Mouse (Mus musculus): ENCODE measurements around the gene Gm49405. TPM values are rescaled to one million over a fixed set of nuclear protein-coding genes. Genes with fewer than 3 reads are reported as not detected.
A peak's percentile ranks its signal among the peaks of the same experiment; 100 is the strongest.

Gm49405 gene
- total and polyA plus RNA-seq, 2 experiments from 2014 or later, result 2.6 to 7.8 TPM

GRCm38 (mm10) chr19:4011086-4011485 is 10.7 kb downstream of the Gm49405 start:
- no peak for DNase-seq
- Histone ChIP-seq H3K36me3 (ENCODE audit: insufficient read depth) (peaks cover 34% of the 10 kb centered on the region), H3K4me1 (ENCODE audit: insufficient read depth) (peaks cover 6% of the 10 kb centered on the region), H3K9ac (no peak overlapping the region), H3K4me2 (ENCODE audit: low read depth) (no peak overlapping the region), H3K27me3 (ENCODE audit: insufficient read depth, low read length) (no peaks in the 10 kb centered on the region), H3K9me3 (ENCODE audit: low read length) (no peaks in the 10 kb centered on the region), H3K4me3 (ENCODE audit: low read depth, low read length) (no peak overlapping the region), H3K27ac (ENCODE audit: low read depth, low read length) (no peak overlapping the region)
- ATAC-seq, result no peak
- 92% methylated on average over 5 of the region's 5 CpGs for WGBS
- no peak for TF ChIP-seq CTCF (IDR thresholded peaks at IDR 0.05; ENCODE audit: low read depth)

GRCm38 (mm10) chr19:4012432-4013022 is 12.1 kb downstream of the Gm49405 start, which contains the start of gene Ndufv1:
Gene Ndufv1, minus strand, starts transcription at chr19:4012806.
- peaks cover 6% of the 10 kb centered on the region for H3K4me1 ChIP-seq (ENCODE audit: insufficient read depth)
- TF ChIP-seq CTCF (IDR thresholded peaks at IDR 0.05; ENCODE audit: low read depth), result peak; percentile 91
- WGBS, result 2% methylated on average over 45 of the region's 45 CpGs
- peak; percentile 98 for DNase-seq
- peaks cover 22% of the 10 kb centered on the region for H3K36me3 ChIP-seq (ENCODE audit: insufficient read depth)
- peak within 1 kb of the TSS; percentile 72 for H3K27ac ChIP-seq (ENCODE audit: low read depth, low read length)
- no peaks in the 10 kb centered on the region for H3K9me3 ChIP-seq (ENCODE audit: low read length)
- no peaks in the 10 kb centered on the region for H3K27me3 ChIP-seq (ENCODE audit: insufficient read depth, low read length)
- H3K4me2 ChIP-seq (ENCODE audit: low read depth), result peak within 1 kb of the TSS; percentile 68
- ATAC-seq, result peak; percentile 99
- peak within 1 kb of the TSS; percentile 82 for H3K9ac ChIP-seq
- peak within 1 kb of the TSS; percentile 77 for H3K4me3 ChIP-seq (ENCODE audit: low read depth, low read length)

- 24% methylated on average over 9 of the region's 9 CpGs for WGBS
- Histone ChIP-seq H3K27me3 (ENCODE audit: insufficient read depth, low read length) (no peaks in the 10 kb centered on the region), H3K36me3 (ENCODE audit: insufficient read depth) (peaks cover 16% of the 10 kb centered on the region), H3K27ac (ENCODE audit: low read depth, low read length) (no peak overlapping the region), H3K4me2 (ENCODE audit: low read depth) (peak overlapping the region; percentile 68), H3K4me3 (ENCODE audit: low read depth, low read length) (peak overlapping the region; percentile 77), H3K9ac (0 out of 2 replicates have a peak overlapping the region, but pooled peaks have one; percentile 31), H3K9me3 (ENCODE audit: low read length) (no peaks in the 10 kb centered on the region), H3K4me1 (ENCODE audit: insufficient read depth) (peaks cover 6% of the 10 kb centered on the region)
- no peak for DNase-seq
- peak; percentile 2; the same call in 1 of the 2 replicates for ATAC-seq
- TF ChIP-seq CTCF (IDR thresholded peaks at IDR 0.05; ENCODE audit: low read depth), result no peak
Measured at GRCm38 (mm10) chr19:4013066-4013465, 12.6 kb downstream of the Gm49405 start.

DNA sequence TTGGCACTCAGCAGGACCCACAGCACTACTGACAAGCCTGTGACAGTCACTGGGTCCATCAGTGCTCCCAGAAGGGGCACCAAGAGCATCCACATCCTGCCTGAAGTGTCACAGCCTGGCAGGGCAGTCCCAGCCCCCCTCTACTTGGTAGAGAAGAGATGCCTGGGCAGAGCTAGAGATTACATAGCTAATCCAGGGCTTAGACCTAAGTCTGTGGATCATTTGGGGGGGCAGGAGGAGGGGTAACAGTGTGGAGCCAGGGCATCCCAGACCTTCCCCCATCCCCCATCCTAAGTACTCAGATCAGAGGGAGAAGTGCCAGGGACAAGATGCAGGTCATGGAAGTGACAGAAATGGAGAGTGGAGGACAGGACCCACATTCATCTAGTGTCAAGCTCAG is 14.4 kb downstream of the Gm49405 start:
- no peaks in the 10 kb centered on the region for H3K27me3 ChIP-seq (ENCODE audit: insufficient read depth, low read length)
- ATAC-seq (no peak), DNase-seq (no peak)
- peaks cover 6% of the 10 kb centered on the region for H3K4me1 ChIP-seq (ENCODE audit: insufficient read depth)
- H3K27ac ChIP-seq (ENCODE audit: low read depth, low read length), result no peak overlapping the region
- H3K9ac ChIP-seq, result no peak overlapping the region
- no peaks in the 10 kb centered on the region for H3K9me3 ChIP-seq (ENCODE audit: low read length)
- TF ChIP-seq CTCF (IDR thresholded peaks at IDR 0.05; ENCODE audit: low read depth), result no peak
- H3K36me3 ChIP-seq (ENCODE audit: insufficient read depth), result no peaks in the 10 kb centered on the region; the same call in 1 of the 2 replicates
- no peak overlapping the region for H3K4me2 ChIP-seq (ENCODE audit: low read depth)
- no peak overlapping the region for H3K4me3 ChIP-seq (ENCODE audit: low read depth, low read length)

DNA sequence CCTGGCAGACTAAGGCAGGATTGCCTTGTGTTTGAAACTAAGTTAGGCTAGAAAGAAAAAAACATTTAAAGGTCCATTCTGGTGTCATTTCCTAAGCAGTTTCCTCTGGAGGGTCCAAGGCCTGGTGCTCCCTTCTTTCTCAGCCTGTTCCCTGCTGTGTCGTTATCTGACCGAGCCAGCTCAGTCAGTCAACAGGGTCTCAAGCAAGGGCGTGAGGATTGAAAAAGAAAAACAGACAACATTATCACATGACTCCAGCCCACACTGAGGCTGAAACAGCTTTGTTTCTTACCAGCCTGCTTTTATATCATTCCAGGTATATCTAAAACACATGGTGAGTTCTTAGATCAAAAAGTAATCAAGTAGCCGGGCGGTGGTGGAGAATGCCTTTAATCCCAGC is 15.2 kb downstream of the Gm49405 start:
- Histone ChIP-seq H3K9me3 (ENCODE audit: low read length) (no peaks in the 10 kb centered on the region), H3K27me3 (ENCODE audit: insufficient read depth, low read length) (no peaks in the 10 kb centered on the region), H3K9ac (no peak overlapping the region), H3K36me3 (ENCODE audit: insufficient read depth) (no peaks in the 10 kb centered on the region), H3K4me3 (ENCODE audit: low read depth, low read length) (no peak overlapping the region), H3K4me1 (ENCODE audit: insufficient read depth) (peaks cover 6% of the 10 kb centered on the region), H3K27ac (ENCODE audit: low read depth, low read length) (no peak overlapping the region), H3K4me2 (ENCODE audit: low read depth) (no peak overlapping the region)
- no peak for TF ChIP-seq CTCF (IDR thresholded peaks at IDR 0.05; ENCODE audit: low read depth)
- DNase-seq (no peak), ATAC-seq (no peak)
- WGBS, result 61% methylated on average over 5 of the region's 5 CpGs

DNA sequence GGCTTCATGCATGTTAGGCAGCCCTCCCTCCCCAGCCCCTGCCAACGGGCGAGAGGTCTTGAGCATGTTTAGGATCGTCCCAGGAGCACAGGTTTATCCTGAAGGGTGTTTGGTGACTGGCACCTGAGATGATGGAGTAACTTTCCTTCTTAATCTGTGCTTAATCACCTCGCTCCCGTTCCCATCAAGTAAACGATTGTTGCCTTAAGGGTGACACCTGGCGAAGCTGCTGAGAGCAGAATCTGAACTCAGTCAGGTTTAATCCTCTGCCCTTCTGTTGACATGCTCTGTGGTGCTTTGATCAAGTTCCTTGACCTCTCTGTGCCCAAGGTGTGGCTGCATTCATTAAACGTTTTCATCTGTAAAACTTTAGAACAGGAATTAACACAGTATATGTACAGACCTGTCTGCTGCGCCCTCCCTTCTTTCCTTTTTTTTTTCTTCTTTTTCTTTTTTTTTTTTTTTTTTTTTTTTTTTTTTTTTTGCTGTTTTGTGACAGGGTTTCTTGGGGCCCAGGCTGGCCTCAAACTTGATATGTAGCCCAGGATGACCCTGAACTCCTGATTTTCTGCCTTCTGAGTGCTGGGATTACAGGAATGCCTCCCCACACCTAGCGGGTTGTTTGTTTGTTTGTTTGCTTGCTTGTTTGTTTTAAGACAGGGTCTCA is 17.6 kb downstream of the Gm49405 start:
- Histone ChIP-seq H3K4me1 (ENCODE audit: insufficient read depth) (no peaks in the 10 kb centered on the region), H3K36me3 (ENCODE audit: insufficient read depth) (no peaks in the 10 kb centered on the region), H3K27ac (ENCODE audit: low read depth, low read length) (no peak overlapping the region), H3K4me2 (ENCODE audit: low read depth) (no peak overlapping the region), H3K9ac (no peak overlapping the region), H3K4me3 (ENCODE audit: low read depth, low read length) (no peak overlapping the region), H3K9me3 (ENCODE audit: low read length) (no peaks in the 10 kb centered on the region), H3K27me3 (ENCODE audit: insufficient read depth, low read length) (no peaks in the 10 kb centered on the region)
- ATAC-seq, result no peak
- no peak for DNase-seq
- 68% methylated on average over 10 of the region's 10 CpGs for WGBS
- TF ChIP-seq CTCF (IDR thresholded peaks at IDR 0.05; ENCODE audit: low read depth), result no peak

Measured in forebrain, postnatal 0 days (tissue).